Mouse (Mus musculus) megakaryocyte, embryonic 14.5 days (primary cell): ENCODE data around the gene Dennd6a.

Experiments used
- FLI1 ChIP-seq: IDR thresholded peaks from 2 replicates; pipeline ENCODE4 v1.6.1; 2012; ENCODE audit warnings: low read length, inconsistent platforms, mixed read lengths
- GATA1 ChIP-seq: IDR thresholded peaks from 3 replicates; pipeline ENCODE4 v1.6.1; 2012; ENCODE audit warnings: mixed read lengths, low read length, inconsistent platforms, borderline replicate concordance

DNA sequence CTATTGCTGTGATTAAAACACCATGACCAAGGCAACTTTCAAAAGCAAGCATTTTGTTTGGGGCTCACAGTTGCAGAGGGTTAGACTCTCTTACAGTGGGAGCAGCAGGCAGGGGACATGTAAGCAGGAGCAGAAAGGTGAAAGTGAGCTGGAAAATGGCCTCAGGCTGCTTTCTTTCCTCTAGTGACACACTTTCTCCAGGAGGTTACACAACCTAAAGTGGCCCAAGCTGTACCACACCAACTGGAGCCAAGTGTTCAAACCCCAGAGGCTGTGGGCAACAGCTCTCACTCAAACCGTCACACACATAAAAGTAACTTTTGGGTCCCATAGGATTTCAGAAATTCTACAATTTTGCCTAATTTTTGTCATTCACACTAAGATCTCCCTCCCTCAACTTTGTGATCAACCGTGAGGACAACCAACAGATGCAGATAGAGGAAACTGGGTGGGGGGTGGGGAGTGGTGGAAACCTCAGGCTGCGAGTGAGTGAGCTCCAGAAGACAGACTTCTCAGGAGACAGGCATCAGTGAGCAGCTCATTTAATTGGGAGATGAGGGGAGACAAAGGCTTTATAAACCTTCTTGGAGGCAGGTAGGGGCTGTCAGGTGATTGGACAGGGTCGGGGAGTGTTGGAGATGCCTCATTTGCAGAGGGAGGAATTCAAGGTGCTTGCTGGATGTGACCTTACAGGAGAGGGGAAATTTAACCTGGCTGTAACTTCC, 1.5 kb upstream of the Dennd6a start:
- no peak for TF ChIP-seq FLI1
- no peak for TF ChIP-seq GATA1
